Mouse (Mus musculus) lung, postnatal 4 days (tissue): ENCODE results near the gene Plekhn1.

Source experiments
- DNase-seq, 2 experiments: peaks; one replicate each; pipeline ENCODE4 v3.0.0; 2021

The Plekhn1 gene

DNA sequence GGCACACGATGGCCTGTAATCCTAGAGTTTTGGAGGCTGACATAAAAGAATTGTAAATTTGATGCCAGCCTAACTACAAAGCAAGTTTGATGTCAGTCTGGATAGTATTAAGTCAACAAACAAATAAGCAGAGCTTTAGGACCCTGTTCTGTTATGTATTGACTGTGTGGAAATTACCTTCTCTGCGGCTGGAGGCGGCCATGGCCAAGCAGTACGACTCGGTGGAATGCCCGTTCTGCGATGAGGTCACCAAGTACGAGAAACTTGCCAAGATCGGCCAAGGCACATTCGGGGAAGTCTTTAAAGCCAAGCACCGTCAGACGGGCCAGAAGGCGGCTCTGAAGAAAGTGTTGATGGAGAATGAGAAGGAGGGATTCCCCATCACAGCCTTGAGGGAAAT lies 21.5 kb downstream of the Plekhn1 start:
- peak in 1 of 2 experiments; percentile 12 for DNase-seq

- DNase-seq = peak in 1 of 2 experiments; percentile 7
Measured at GRCm38 (mm10) chr4:156209963-156210635, 24.6 kb downstream of the Plekhn1 start.

GRCm38 (mm10) chr4:156208872-156209271 lies 25.8 kb downstream of the Plekhn1 start:
- DNase-seq = no peak

DNA sequence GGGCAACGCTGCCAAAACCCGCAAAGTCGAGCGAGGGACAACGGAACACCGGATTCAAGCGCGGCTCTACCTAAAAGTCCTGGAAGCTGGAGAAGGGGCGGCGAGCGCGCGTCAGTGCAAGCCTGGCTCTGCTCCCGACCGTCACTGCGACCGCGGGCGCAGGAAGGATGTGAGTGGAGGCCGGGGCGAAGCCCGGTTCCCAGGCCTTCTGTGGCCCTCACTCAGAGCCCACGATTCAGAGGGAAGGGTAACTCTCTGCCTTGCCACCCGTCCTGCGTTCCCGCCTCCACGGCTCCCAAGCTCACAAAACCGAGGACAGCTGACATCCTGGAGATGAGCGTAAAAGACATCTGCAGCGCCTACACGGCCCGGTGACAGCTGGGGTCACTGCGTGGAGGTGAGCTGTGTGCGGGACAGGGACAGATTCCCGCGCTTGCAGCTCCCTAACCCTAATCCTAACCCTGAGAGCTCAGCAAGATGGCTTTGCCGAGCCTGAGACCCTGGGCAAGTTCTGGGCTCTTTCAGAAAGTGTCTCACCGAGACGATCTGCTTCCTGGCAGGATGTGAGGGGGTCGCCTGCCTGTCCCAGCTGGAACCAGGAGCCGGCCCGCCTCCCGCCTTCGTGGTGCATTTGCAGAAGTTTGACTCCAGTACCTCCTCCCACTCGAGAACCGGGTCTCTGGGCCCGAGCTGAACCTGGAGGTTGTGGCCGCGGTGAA lies 31.1 kb downstream of the Plekhn1 start:
- DNase-seq = peak; percentile 48 to 61

DNA sequence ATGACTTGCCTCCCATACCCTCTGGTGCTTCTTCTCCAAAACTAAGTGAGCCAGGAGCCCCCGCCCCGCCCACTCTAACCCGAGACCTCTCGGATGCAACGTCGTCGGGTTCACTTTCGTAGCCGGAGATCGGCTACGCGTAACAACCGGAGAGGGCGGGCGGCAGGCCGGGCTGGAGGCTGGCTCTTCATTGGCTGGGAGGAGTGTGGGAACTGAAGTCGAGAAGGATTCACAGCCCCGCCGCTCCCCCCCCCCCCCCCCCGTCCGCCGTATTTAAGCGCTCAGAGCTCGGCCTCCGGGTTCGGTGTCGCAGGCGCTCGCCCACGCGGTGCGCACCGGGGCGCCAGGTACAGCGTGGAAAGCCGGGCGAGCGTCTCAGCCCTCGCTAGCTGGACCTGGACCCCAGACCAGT lies 31.6 kb downstream of the Plekhn1 start, which contains the start of gene AW011738:
Gene AW011738, plus strand, starts transcription at position 304 of the 412 bp plus-strand sequence.
- DNase-seq = peak; percentile 73 to 83

- peak in 1 of 2 experiments; percentile 12 for DNase-seq
Measured at GRCm38 (mm10) chr4:156202462-156202893, 32.2 kb downstream of the Plekhn1 start.

DNA sequence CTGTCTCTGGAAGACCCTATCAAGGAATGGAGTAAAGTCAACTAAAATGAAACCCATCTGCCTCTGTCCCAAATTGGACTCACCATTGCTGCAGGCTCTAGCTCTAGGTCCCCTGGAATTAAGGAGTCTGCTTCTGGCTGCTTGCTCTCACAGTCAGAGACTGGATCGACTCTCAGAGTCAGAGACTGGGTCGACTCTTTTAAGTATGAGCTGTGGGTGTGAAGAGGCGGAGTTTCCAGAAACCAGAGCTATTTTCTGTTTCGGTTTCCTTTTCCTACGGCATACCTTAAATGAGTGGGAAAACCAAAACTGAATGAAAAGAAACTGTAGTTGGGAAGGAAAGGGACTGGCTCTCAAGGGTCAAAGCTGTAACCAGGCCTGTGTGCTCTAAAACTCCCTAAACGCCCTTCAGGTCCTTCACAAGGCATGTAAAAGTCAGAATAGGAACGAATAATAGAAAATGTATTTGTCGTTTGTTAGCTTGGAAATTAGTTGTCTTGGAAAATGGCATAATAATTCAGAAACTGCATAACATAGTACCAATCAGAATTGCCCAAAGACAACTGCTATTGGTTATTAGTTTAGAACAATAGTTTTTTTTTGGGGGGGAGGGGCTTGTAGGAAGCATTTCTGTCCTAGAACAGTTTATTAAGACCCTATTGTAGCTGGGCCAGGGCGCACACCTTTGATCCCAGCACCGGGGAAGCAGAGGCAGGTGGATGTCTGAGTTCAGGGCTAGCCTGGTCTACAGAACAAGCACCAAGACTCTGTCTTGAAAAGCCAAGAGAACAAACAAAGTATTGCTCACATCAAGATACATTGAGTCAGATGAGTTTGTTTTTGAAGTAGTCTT lies 33.8 kb downstream of the Plekhn1 start, which contains the start of gene Isg15:
Gene Isg15, minus strand, starts transcription at position 196 of the 853 bp plus-strand sequence.
- peak in 1 of 2 experiments; percentile 10 for DNase-seq

DNA sequence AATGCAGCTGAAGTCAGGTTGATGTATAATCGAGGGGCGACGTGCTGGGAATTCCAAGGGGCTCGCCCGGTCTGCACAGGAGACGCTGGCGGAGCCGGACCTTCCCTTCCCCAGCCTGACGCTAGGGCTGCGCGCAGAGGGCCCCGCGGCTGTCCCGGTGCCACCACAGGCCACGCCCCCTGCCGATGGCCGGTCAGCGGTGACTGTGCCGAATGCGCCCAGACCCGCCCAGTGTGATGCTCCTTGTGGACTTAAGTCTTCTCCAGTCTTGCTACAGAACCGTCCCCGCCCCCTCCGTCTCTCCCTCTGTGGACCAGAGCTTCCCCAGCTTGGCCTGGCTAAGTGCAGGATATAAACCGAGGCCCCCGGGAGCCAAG lies 36.8 kb downstream of the Plekhn1 start:
- peak; percentile 94 to 97 for DNase-seq

DNA sequence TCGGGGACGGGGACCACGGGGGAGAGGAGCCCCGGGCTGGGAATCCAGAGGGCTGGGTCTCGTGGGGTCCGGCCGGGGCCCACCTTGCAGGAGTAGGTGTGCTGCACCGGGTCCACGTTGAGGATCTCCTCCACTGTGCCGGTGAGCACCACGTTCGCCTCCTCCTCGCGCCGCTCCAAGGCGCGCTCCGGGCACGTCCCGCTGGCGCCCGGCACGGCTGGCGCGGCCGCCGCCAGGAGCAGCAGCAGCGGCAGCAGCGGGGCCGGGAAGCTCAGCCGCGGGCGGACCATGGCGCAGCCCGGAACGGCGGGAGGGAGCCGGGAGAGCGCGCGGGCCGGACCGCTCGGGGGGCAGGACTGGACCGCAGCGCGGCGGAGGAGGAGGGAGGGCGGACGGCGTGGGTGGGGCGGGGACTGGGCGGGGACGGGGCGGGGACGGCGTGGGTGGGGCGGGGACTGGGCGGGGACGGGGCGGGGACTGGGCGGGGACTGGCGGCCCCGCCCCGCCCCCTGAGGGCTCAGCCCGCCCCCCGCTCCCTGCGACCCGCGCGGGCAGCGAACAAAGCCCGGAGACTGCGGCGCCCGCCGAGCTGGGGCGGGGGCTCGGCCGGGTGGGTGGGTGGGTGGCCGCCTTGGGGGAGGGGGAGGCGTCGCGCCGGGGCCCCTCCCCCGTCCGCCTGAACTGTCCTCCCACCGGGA lies 37.4 kb downstream of the Plekhn1 start, which contains the start of gene Agrn:
Gene Agrn, minus strand, starts transcription at position 358 of the 698 bp plus-strand sequence.
- DNase-seq = peak; percentile 81 to 87

DNA sequence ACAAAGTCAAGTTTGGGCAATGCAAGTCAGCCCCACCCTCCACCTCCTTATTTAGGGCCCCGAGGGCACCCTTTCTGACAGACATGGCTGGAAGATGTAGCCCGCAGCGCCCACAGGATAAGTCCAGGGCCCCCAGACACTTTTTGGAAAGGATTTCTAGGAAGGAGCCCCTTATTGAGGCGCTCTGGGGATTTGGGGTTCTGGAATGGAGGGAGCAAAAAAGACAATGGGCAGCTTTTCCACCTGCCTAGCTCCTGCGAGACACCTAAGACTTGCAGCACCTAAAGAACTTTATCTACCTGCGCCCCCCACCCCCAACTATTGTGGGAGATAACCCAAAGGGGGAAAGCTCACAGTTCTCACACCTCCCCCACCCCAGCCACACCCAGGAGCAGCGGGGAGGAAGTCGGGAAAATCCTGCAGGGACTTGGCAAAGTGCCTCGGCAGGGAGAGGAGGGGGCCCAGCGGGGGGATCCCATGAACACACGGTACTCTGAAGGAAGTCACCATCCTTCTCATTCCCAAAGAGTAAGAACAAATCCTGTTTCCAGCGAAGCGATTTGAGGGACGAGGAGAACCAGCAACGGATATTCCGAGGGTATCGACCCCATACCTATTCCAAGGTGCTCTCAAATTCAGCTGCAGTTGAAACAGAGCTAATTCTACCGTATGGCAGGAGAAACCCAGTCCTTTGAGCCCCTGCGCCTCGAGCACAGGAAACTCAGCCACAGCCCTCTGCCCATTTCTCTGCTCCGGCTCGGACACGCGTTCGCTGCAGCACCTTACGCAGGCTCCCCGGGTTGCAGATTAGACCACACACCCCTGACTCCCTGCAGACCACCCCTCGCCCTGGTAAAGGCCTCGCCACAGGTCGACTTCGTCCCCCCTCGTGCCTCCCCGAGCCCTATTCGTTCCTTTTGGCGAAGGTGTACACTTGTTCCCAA lies 38.5 kb downstream of the Plekhn1 start:
- peak; percentile 82 to 86 for DNase-seq

- no peak for DNase-seq
Measured at GRCm38 (mm10) chr4:156194346-156194745, 40.3 kb downstream of the Plekhn1 start.

DNA sequence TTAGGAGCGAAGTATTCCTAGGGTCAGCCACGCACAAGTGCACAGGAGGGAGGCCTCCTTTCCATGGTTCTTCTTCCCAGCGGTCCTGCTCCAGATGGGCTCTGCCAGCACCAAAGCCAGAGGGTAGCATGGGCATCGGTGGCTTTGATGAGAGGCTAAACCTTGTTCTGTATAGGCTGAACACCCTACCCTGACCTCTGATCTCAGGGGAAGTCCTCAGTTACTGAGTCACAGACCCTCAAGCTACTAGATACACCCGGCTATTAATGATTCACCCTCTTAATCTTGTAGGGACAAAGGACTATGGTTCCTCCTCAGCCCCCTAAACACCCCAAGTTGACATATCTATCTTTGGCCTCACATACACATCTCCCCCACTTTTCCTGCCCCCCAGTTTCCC lies 40.8 kb downstream of the Plekhn1 start:
- no peak for DNase-seq

DNA sequence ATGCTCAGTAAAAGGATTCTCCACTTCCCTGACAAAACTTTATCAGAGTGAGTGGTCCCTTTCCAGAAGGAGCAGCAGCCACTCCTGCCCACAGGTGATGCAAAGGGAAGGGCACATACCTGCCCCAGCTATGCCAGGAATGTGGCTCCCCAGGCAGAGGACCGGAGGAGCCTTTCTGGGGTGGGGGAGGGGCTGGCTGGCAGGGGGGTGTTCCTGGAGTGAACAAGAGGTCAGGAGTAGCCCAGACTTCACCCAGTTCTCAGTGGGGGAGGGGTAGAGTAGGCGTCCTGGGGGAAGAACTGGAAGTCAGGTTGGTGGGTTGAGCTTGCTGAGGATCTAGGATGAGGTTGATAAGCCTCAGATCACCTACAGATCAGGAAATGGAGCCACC lies 41.5 kb downstream of the Plekhn1 start:
- peak; percentile 46 to 84 for DNase-seq

GRCm38 (mm10) chr4:156192421-156193199 lies 42.0 kb downstream of the Plekhn1 start:
- DNase-seq = peak; percentile 69 to 85

DNA sequence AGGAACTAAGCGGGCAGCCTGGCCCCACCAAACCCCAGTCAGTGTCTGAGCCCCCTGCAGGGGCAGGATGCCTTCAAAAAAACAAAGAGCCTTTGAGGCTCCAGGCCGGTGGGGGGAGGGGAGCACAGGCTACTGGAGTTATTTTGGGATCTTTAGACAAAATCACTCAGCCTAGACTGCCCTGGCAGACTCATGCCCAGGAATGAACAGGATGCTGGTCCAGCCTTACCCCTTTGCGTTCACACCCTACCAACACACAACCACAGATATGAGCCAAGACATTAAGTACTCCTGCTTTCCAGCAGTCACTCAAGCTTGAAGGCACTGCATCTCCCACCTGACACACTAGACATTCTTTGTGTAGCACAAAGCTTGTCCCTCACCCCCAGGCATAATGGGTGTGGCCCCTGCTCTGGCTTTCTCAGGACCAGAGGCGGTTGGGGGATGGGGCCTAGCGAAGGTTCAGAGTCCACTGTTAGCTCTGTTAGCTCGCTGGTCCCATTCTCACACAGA lies 45.8 kb downstream of the Plekhn1 start:
- peak; percentile 46 to 73 for DNase-seq

- DNase-seq = no peak
Measured at GRCm38 (mm10) chr4:156188162-156188810, 46.4 kb downstream of the Plekhn1 start.

DNA sequence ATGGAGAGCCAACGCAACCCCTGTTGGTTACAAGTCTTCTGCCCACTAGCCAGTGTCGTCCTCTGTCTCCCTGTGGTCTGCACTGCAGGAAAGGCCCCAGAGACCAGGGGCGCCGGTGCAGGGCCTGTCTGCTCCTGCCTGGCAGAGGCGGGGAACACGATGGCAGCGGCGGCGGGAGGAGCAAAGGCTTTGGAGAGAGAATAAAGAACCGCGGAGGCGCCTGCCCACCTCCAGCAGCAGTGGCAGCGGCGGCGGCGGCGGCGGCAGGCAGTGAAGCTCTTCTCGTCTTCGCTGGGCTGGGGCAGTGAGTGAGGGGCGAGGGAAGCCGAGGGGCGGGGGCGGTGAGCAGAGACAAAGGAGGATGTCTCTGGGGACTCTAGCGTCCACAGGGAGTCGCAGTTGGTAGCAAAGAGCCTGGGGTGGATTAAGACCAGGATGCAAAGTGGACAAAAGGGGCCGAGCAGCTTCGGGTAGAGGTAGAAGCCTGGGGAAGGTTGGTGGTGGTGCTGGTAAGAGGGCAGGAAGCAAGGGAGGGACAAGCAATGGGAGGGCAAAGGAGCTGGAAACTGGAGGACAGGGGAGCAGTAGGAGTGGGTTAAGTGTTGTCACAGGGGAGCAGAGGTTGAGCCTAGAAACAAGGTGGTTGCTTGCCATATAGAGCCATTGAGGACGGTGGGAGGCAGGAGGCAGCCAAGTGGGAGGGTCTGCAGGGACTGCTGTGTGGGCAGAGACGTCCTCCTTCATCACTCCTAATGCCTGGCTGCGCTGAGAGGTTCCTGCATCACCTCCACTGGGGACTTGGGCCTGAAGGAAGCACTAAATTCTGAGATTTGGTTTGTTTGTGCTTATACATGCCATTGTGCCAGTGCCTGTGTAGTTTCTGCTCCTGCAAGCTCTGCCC lies 48.5 kb downstream of the Plekhn1 start:
- peak; percentile 42 to 52 for DNase-seq

- no peak for DNase-seq
Measured at GRCm38 (mm10) chr4:156185456-156185949, 49.2 kb downstream of the Plekhn1 start.
